Mouse (Mus musculus) stomach, embryonic 14.5 days (tissue): ENCODE results near the gene Col4a4. TPM values are rescaled to one million over a fixed set of nuclear protein-coding genes. Genes with fewer than 3 reads are reported as not detected.

Experiments
- ATAC-seq: fragments of 200-750 bp; cut with Nextera tagmentation; 2 replicates; pipeline ENCODE4 v1.8.0; 2017; ENCODE audit warnings: low read depth, moderate TSS enrichment; ENCODE audit not compliant: insufficient number of reproducible peaks, insufficient read depth, low FRiP score
- H3K27ac ChIP-seq: fragments of 300-500 bp; sonication (generic); 2 replicates; pipeline ENCODE4 v1.5.1; 2014; ENCODE audit warnings: mild to moderate bottlenecking, low read length, moderate library complexity, mixed read lengths
- H3K27me3 ChIP-seq: fragments of 300-500 bp; sonication (generic); 2 replicates; pipeline ENCODE4 v1.6.1; 2014; ENCODE audit warnings: low read length, control low read depth, mixed read lengths; ENCODE audit not compliant: control insufficient read depth, insufficient read depth
- H3K36me3 ChIP-seq: fragments of 300-500 bp; sonication (generic); 2 replicates; pipeline ENCODE4 v1.6.1; 2014; ENCODE audit warnings: mild to moderate bottlenecking, control low read depth, low read length, moderate library complexity, mixed read lengths; ENCODE audit not compliant: control insufficient read depth, insufficient read depth
- H3K4me1 ChIP-seq: fragments of 300-500 bp; sonication (generic); 2 replicates; pipeline ENCODE4 v1.6.1; 2014; ENCODE audit warnings: low read length, control low read depth, mixed read lengths; ENCODE audit not compliant: control insufficient read depth, insufficient read depth
- H3K4me2 ChIP-seq: fragments of 300-500 bp; sonication (generic); replicated peaks from 2 replicates; pipeline ENCODE4 v1.6.1; 2014; ENCODE audit warnings: low read depth, low read length, control low read depth
- H3K4me3 ChIP-seq: fragments of 300-500 bp; sonication (generic); 2 replicates; pipeline ENCODE4 v1.5.1; 2014; ENCODE audit warnings: low read depth, low read length, control low read depth
- H3K9ac ChIP-seq: fragments of 300-500 bp; sonication (generic); replicated peaks from 2 replicates; pipeline ENCODE4 v1.6.1; 2014; ENCODE audit warnings: low read depth, mild to moderate bottlenecking, control low read depth, low read length, moderate library complexity, mixed read lengths
- H3K9me3 ChIP-seq: fragments of 300-500 bp; sonication (generic); 2 replicates; pipeline ENCODE4 v1.6.1; 2016; ENCODE audit warnings: low read depth, low read length, control low read depth; ENCODE audit not compliant: control insufficient read depth
- WGBS: fragments of 180-500 bp; shearing (Covaris S2); extraction: QIAGEN DNeasy Blood & Tissue Kit; methylation state at CpG from one replicate; pipeline ENCODE4 v1.1.7; 2014; 5-methylcytosine and 5-hydroxymethylcytosine counted together
- polyA plus RNA-seq: library from polyadenylated mRNA; unstranded; fragments of >200 nt; fragmentation: Nextera tagmentation; extraction: Ambion mirVana; gene quantifications from 2 replicates; pipeline ENCODE4 v1.2.1, GENCODE M21; 2014

Col4a4 gene
- polyA plus RNA-seq, 1 experiment from 2014 or later = 0.90 TPM

GRCm38 (mm10) chr1:82468872-82469271 lies 117.8 kb downstream of the Col4a4 start:
- H3K4me2 ChIP-seq = no peak overlapping the region
- H3K27ac ChIP-seq = no peak overlapping the region
- WGBS = 63% methylated on average over 6 of the region's 6 CpGs
- H3K4me3 ChIP-seq = no peak overlapping the region
- H3K36me3 ChIP-seq = no peaks in the 10 kb centered on the region
- H3K9ac ChIP-seq = no peak overlapping the region
- ATAC-seq = no peak
- H3K9me3 ChIP-seq = no peaks in the 10 kb centered on the region
- no peaks in the 10 kb centered on the region for H3K27me3 ChIP-seq
- H3K4me1 ChIP-seq = no peaks in the 10 kb centered on the region

GRCm38 (mm10) chr1:82465321-82465853 lies 121.3 kb downstream of the Col4a4 start:
- ATAC-seq = no peak

GRCm38 (mm10) chr1:82461041-82461440 lies 125.6 kb downstream of the Col4a4 start:
- Histone ChIP-seq H3K4me3 (no peak overlapping the region), H3K9me3 (no peaks in the 10 kb centered on the region), H3K4me2 (no peak overlapping the region), H3K36me3 (no peaks in the 10 kb centered on the region), H3K27me3 (no peaks in the 10 kb centered on the region), H3K9ac (no peak overlapping the region), H3K4me1 (no peaks in the 10 kb centered on the region), H3K27ac (no peak overlapping the region)
- 75% methylated on average over 4 of the region's 4 CpGs for WGBS
- ATAC-seq = no peak

More at GRCm38 (mm10) chr1:82465321-82465853, 121.3 kb downstream of the Col4a4 start:
- no peaks in the 10 kb centered on the region for H3K9me3 ChIP-seq
- no peak overlapping the region for H3K27ac ChIP-seq
- H3K4me2 ChIP-seq = no peak overlapping the region
- H3K9ac ChIP-seq = no peak overlapping the region
- WGBS = 44% methylated on average over 6 of the region's 6 CpGs
- H3K4me3 ChIP-seq = no peak overlapping the region
- H3K4me1 ChIP-seq = no peaks in the 10 kb centered on the region
- no peaks in the 10 kb centered on the region for H3K36me3 ChIP-seq
- no peaks in the 10 kb centered on the region for H3K27me3 ChIP-seq

DNA sequence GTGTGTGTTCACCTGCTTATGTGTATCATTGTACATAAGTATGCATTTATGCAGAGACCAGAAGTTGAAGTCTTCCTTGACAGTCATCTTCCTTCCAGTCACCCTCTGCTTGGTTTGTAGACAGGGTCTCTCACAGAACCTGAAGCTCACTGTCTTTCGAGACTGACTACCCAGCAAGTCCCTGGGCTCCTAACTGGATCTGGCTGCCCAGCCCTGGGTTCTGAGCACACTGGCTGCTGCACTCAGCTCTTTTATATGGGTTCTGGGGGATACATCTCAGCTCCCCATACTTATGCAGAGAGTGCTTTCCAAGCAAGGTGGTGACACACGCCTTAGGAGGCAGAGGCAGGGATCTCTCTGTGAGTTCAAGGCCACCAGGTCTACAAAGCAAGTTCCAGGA lies 126.7 kb downstream of the Col4a4 start:
- Histone ChIP-seq H3K4me2 (no peak overlapping the region), H3K4me3 (no peak overlapping the region), H3K9me3 (no peaks in the 10 kb centered on the region), H3K4me1 (no peaks in the 10 kb centered on the region), H3K27me3 (no peaks in the 10 kb centered on the region), H3K36me3 (no peaks in the 10 kb centered on the region), H3K9ac (no peak overlapping the region), H3K27ac (no peak overlapping the region)
- ATAC-seq = no peak
- 84% methylated on average over 2 of the region's 2 CpGs for WGBS

DNA sequence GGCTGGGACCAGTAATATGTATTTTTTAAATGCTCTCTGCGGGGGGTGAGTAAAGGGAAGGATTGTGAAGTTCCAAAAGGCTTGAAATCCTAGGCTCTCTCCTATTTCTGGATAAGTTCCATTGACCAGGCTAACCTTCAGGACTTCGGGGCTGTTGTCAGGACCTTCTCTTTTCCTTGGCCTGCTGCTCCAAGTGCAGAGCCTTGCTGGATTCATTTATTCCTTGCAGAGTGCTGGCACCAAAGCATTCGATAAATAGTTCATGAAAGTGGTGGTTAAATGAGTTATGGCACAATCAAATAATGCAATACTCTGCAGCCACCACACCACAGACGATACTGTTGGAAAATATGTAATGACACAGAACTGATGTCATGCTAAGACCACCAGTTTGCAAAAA lies 127.3 kb downstream of the Col4a4 start:
- no peak overlapping the region for H3K27ac ChIP-seq
- no peaks in the 10 kb centered on the region for H3K9me3 ChIP-seq
- no peak for ATAC-seq
- no peak overlapping the region for H3K9ac ChIP-seq
- H3K4me3 ChIP-seq = no peak overlapping the region
- H3K4me1 ChIP-seq = no peaks in the 10 kb centered on the region
- 77% methylated on average over 4 of the region's 4 CpGs for whole genome bisulfite sequencing
- no peak overlapping the region for H3K4me2 ChIP-seq
- no peaks in the 10 kb centered on the region for H3K36me3 ChIP-seq
- H3K27me3 ChIP-seq = no peaks in the 10 kb centered on the region

- WGBS = 87% methylated on average over 3 of the region's 3 CpGs
- Histone ChIP-seq H3K4me3 (no peak overlapping the region), H3K4me1 (no peaks in the 10 kb centered on the region), H3K9ac (no peak overlapping the region), H3K27ac (no peak overlapping the region), H3K9me3 (no peaks in the 10 kb centered on the region), H3K27me3 (no peaks in the 10 kb centered on the region), H3K36me3 (no peaks in the 10 kb centered on the region), H3K4me2 (no peak overlapping the region)
- ATAC-seq = no peak
Observed at GRCm38 (mm10) chr1:82454031-82454430, 132.6 kb downstream of the Col4a4 start.

GRCm38 (mm10) chr1:82451927-82452651 lies 134.6 kb downstream of the Col4a4 start:
- H3K4me1 ChIP-seq = no peaks in the 10 kb centered on the region
- no peak overlapping the region for H3K27ac ChIP-seq
- H3K4me3 ChIP-seq = no peak overlapping the region
- WGBS = 37% methylated on average over 6 of the region's 6 CpGs
- ATAC-seq = no peak
- H3K4me2 ChIP-seq = no peak overlapping the region
- no peaks in the 10 kb centered on the region for H3K27me3 ChIP-seq
- H3K36me3 ChIP-seq = no peaks in the 10 kb centered on the region
- H3K9ac ChIP-seq = no peak overlapping the region
- H3K9me3 ChIP-seq = no peaks in the 10 kb centered on the region

DNA sequence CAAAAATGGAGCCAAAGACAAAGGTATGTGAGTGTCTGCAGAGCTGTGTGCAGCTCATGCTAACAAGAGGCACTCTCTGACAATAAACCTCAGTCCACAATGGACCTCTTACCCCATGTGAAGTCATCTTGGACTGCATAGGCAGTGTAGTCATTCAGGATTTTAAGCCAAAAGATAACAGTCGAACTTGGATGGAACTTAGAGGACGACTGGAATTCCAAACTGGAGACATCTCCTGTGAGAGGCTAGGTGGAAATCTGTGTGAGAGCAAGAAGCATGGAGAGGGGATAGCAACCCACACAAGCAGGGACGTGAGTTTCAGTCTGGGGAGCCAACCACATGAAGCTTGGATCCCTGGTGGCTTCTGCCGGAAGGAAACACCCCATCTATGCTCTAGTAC lies 136.8 kb downstream of the Col4a4 start:
- Histone ChIP-seq H3K27ac (no peak overlapping the region), H3K27me3 (no peaks in the 10 kb centered on the region), H3K4me3 (no peak overlapping the region), H3K4me2 (no peak overlapping the region), H3K9me3 (no peaks in the 10 kb centered on the region), H3K9ac (no peak overlapping the region), H3K36me3 (no peaks in the 10 kb centered on the region), H3K4me1 (no peaks in the 10 kb centered on the region)
- no peak for ATAC-seq
- 84% methylated on average over 4 of the region's 4 CpGs for whole genome bisulfite sequencing

DNA sequence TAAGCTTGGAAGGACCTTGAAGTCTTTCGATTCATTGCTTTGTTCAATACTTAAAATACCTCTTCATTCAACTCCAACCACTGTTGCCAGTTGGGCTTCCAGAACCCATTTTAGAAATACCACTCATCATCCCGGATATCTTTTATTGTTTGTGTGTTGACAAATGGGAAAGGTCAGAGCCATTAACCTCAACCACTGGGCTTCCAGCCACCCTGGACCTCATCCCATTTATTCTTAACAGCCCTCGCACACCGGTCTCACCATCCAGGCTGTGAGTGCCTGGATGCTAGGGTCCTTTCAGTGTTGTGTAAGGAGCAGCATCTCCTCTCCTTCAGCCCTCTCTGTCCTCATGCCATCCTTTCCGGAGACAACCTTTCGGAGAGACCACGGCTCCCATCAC lies 140.6 kb downstream of the Col4a4 start:
- Histone ChIP-seq H3K9me3 (no peaks in the 10 kb centered on the region), H3K27ac (no peak overlapping the region), H3K9ac (no peak overlapping the region), H3K4me1 (no peaks in the 10 kb centered on the region), H3K36me3 (no peaks in the 10 kb centered on the region), H3K4me2 (no peak overlapping the region), H3K4me3 (no peak overlapping the region), H3K27me3 (no peaks in the 10 kb centered on the region)
- WGBS = 74% methylated on average over 7 of the region's 7 CpGs
- no peak for ATAC-seq
